Mouse (Mus musculus) ES-Bruce4 (cell line): ENCODE data around the gene Ick.

Experiments used
- CTCF ChIP-seq: IDR thresholded peaks from one replicate; pipeline ENCODE4 v1.8.1; 2011; ENCODE audit warnings: low read depth, low read length
- POLR2A ChIP-seq: IDR thresholded peaks from one replicate; pipeline ENCODE4 v1.8.1; 2011; ENCODE audit warnings: low read length; ENCODE audit not compliant: insufficient read depth

GRCm38 (mm10) chr9:78175277-78176200 lies 66.5 kb downstream of the Ick start:
- TF ChIP-seq CTCF (no peak), POLR2A (peak; percentile 80)
